Mouse (Mus musculus) testis, adult 2 months (tissue): ENCODE measurements around the gene Gm10719.
"Not testable (repeated sequence)": the region's sequence is repeated elsewhere in the genome, so short reads cannot be mapped to it uniquely, and the experiment has no call there.

ENCODE experiments used
- CTCF ChIP-seq: fragments of 200-500 bp; IDR thresholded peaks from 2 replicates; pipeline ENCODE4 v1.5.1; 2012; ENCODE audit warnings: low read depth, mild to moderate bottlenecking, inconsistent platforms, low read length, moderate library complexity; ENCODE audit not compliant: control insufficient read depth, insufficient read depth, insufficient replicate concordance
- POLR2A ChIP-seq: fragments of 200-500 bp; IDR thresholded peaks from 2 replicates; pipeline ENCODE4 v1.6.1; 2012; ENCODE audit warnings: low read depth, mild to moderate bottlenecking, inconsistent platforms, low read length, moderate library complexity; ENCODE audit not compliant: control insufficient read depth

DNA sequence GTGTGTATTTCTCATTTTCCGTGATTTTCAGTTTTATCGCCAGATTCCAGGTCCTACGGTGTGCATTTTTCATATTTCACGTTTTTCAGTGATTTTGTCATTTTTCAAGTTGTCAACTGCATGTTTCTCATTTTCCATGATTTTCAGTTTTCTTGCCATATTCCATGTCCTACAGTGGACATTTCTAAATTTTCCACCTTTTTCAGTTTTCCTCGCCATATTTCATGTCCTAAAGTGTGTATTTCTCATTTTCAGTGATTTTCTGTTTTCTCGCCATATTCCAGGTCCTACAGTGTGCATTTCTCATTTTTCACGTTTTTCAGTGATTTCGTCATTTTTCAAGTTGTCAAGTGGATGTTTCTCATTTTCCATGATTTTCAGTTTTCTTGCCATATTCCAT is 16.2 kb upstream of the Gm10719 start:
- TF ChIP-seq CTCF, POLR2A: not testable (repeated sequence)
